Mouse (Mus musculus) limb, embryonic 12.5 days (tissue): ENCODE results near the gene Pcp4l1. TPM values are rescaled to one million over a fixed set of nuclear protein-coding genes. Genes with fewer than 3 reads are reported as not detected.

ENCODE experiments used
- ATAC-seq: fragments of 200-750 bp; cut with Nextera tagmentation; 2 replicates; pipeline ENCODE4 v1.8.0; 2017; ENCODE audit warnings: low read depth, moderate TSS enrichment; ENCODE audit not compliant: insufficient number of reproducible peaks, insufficient read depth, low FRiP score, low TSS enrichment
- H3K27ac ChIP-seq: fragments of 300-500 bp; sonication (generic); 2 replicates; pipeline ENCODE4 v1.5.1; 2016; ENCODE audit warnings: mild to moderate bottlenecking, moderate library complexity
- H3K27me3 ChIP-seq: fragments of 300-500 bp; sonication (generic); 2 replicates; pipeline ENCODE4 v1.6.1; 2016; ENCODE audit warnings: mild to moderate bottlenecking, moderate library complexity
- H3K36me3 ChIP-seq: fragments of 300-500 bp; sonication (generic); 2 replicates; pipeline ENCODE4 v1.6.1; 2016; ENCODE audit warnings: mild to moderate bottlenecking, moderate library complexity
- H3K4me1 ChIP-seq: fragments of 300-500 bp; sonication (generic); replicated peaks from 2 replicates; pipeline ENCODE4 v1.6.1; 2016
- H3K4me2 ChIP-seq: fragments of 300-500 bp; sonication (generic); 2 replicates; pipeline ENCODE4 v1.6.1; 2016; ENCODE audit warnings: mild to moderate bottlenecking, moderate library complexity
- H3K4me3 ChIP-seq: fragments of 300-500 bp; sonication (generic); replicated peaks from 2 replicates; pipeline ENCODE4 v1.5.1; 2016; ENCODE audit warnings: mild to moderate bottlenecking
- H3K9ac ChIP-seq: fragments of 300-500 bp; sonication (generic); replicated peaks from 2 replicates; pipeline ENCODE4 v1.6.1; 2016; ENCODE audit warnings: mild to moderate bottlenecking, moderate library complexity
- H3K9me3 ChIP-seq: fragments of 300-500 bp; sonication (generic); 2 replicates; pipeline ENCODE4 v1.6.1; 2016; ENCODE audit warnings: mild to moderate bottlenecking, moderate library complexity
- WGBS: fragments of 180-500 bp; shearing (Covaris S2); methylation state at CpG from one replicate; pipeline ENCODE4 v1.1.7; 2016; 5-methylcytosine and 5-hydroxymethylcytosine counted together
- polyA plus RNA-seq: library from polyadenylated mRNA; unstranded; fragments of >200 nt; fragmentation: Nextera tagmentation; extraction: Ambion mirVana; gene quantifications from 2 replicates; pipeline ENCODE4 v1.2.1, GENCODE M21; 2016

The Pcp4l1 gene
- polyA plus RNA-seq, 1 experiment from 2014 or later, result 2.8 TPM

GRCm38 (mm10) chr1:171195046-171195822 lies 834 bp downstream of the Pcp4l1 start:
- ATAC-seq, result no peak
- peak overlapping the region; percentile 57 for H3K4me3 ChIP-seq
- 7% methylated on average over 20 of the region's 20 CpGs for WGBS
- no peaks in the 10 kb centered on the region for H3K9me3 ChIP-seq
- peaks cover 66% of the 10 kb centered on the region for H3K27me3 ChIP-seq
- no peaks in the 10 kb centered on the region for H3K36me3 ChIP-seq
- H3K9ac ChIP-seq, result peak overlapping the region; percentile 60
- H3K27ac ChIP-seq, result no peak overlapping the region
- peak overlapping the region; percentile 99 for H3K4me2 ChIP-seq
- peaks cover 36% of the 10 kb centered on the region for H3K4me1 ChIP-seq

- ATAC-seq, result no peak
- no peaks in the 10 kb centered on the region for H3K36me3 ChIP-seq
- 25% methylated on average over 11 of the region's 11 CpGs for WGBS
- H3K27me3 ChIP-seq, result peaks cover 63% of the 10 kb centered on the region
- H3K4me3 ChIP-seq, result no peak overlapping the region
- H3K9ac ChIP-seq, result no peak overlapping the region
- H3K9me3 ChIP-seq, result no peaks in the 10 kb centered on the region
- H3K4me2 ChIP-seq, result peak overlapping the region; percentile 48
- no peak overlapping the region for H3K27ac ChIP-seq
- H3K4me1 ChIP-seq, result peaks cover 41% of the 10 kb centered on the region
Observed at GRCm38 (mm10) chr1:171193911-171194830, 1.9 kb downstream of the Pcp4l1 start.

GRCm38 (mm10) chr1:171193093-171193840 lies 2.8 kb downstream of the Pcp4l1 start:
- no peaks in the 10 kb centered on the region for H3K9me3 ChIP-seq
- no peak for ATAC-seq
- H3K27me3 ChIP-seq, result peaks cover 61% of the 10 kb centered on the region
- no peak overlapping the region for H3K27ac ChIP-seq
- peaks cover 45% of the 10 kb centered on the region for H3K4me1 ChIP-seq
- H3K4me3 ChIP-seq, result peak overlapping the region; percentile 25
- H3K36me3 ChIP-seq, result no peaks in the 10 kb centered on the region
- 2% methylated on average over 18 of the region's 18 CpGs for WGBS
- no peak overlapping the region; the same call in 1 of the 2 replicates for H3K9ac ChIP-seq
- H3K4me2 ChIP-seq, result peak overlapping the region; percentile 48

- H3K9me3 ChIP-seq, result no peaks in the 10 kb centered on the region
- ATAC-seq, result no peak
- no peak overlapping the region for H3K9ac ChIP-seq
- peaks cover 56% of the 10 kb centered on the region for H3K27me3 ChIP-seq
- no peak overlapping the region for H3K4me3 ChIP-seq
- peaks cover 45% of the 10 kb centered on the region for H3K4me1 ChIP-seq
- H3K27ac ChIP-seq, result no peak overlapping the region
- H3K36me3 ChIP-seq, result no peaks in the 10 kb centered on the region
- 47% methylated on average over 10 of the region's 10 CpGs for WGBS
- H3K4me2 ChIP-seq, result no peak overlapping the region
Observed at GRCm38 (mm10) chr1:171192283-171192682, 3.8 kb downstream of the Pcp4l1 start.

- Histone ChIP-seq H3K4me2 (no peak overlapping the region), H3K27me3 (peaks cover 45% of the 10 kb centered on the region), H3K9me3 (no peaks in the 10 kb centered on the region), H3K9ac (no peak overlapping the region), H3K27ac (no peak overlapping the region), H3K36me3 (no peaks in the 10 kb centered on the region), H3K4me3 (no peak overlapping the region), H3K4me1 (peaks cover 41% of the 10 kb centered on the region)
- WGBS, result 95% methylated on average over 9 of the region's 9 CpGs
- no peak for ATAC-seq
Observed at GRCm38 (mm10) chr1:171190832-171191231, 5.2 kb downstream of the Pcp4l1 start.

- H3K27me3 ChIP-seq, result peaks cover 33% of the 10 kb centered on the region
- no peak overlapping the region for H3K4me3 ChIP-seq
- no peak overlapping the region for H3K4me2 ChIP-seq
- no peaks in the 10 kb centered on the region for H3K9me3 ChIP-seq
- 0 out of 2 replicates have a peak, but pooled peaks have one; percentile 48 for ATAC-seq
- 41% methylated on average over 14 of the region's 14 CpGs for WGBS
- H3K4me1 ChIP-seq, result peaks cover 35% of the 10 kb centered on the region
- H3K9ac ChIP-seq, result no peak overlapping the region
- no peak overlapping the region; the same call in 1 of the 2 replicates for H3K27ac ChIP-seq
- H3K36me3 ChIP-seq, result no peaks in the 10 kb centered on the region
Observed at GRCm38 (mm10) chr1:171189476-171190114, 6.5 kb downstream of the Pcp4l1 start.

- H3K9me3 ChIP-seq, result no peaks in the 10 kb centered on the region
- no peaks in the 10 kb centered on the region for H3K36me3 ChIP-seq
- peak overlapping the region; percentile 23; the same call in 1 of the 2 replicates for H3K27ac ChIP-seq
- whole genome bisulfite sequencing, result 45% methylated on average over 8 of the region's 8 CpGs
- H3K27me3 ChIP-seq, result peaks cover 27% of the 10 kb centered on the region
- 0 out of 2 replicates have a peak, but pooled peaks have one; percentile 20 for ATAC-seq
- peaks cover 30% of the 10 kb centered on the region for H3K4me1 ChIP-seq
- H3K4me2 ChIP-seq, result no peak overlapping the region
- no peak overlapping the region for H3K9ac ChIP-seq
- H3K4me3 ChIP-seq, result no peak overlapping the region
Observed at GRCm38 (mm10) chr1:171189046-171189445, 7.0 kb downstream of the Pcp4l1 start.

- H3K36me3 ChIP-seq, result no peaks in the 10 kb centered on the region
- WGBS, result 66% methylated on average over 13 of the region's 13 CpGs
- no peak overlapping the region for H3K9ac ChIP-seq
- H3K4me3 ChIP-seq, result no peak overlapping the region
- H3K27me3 ChIP-seq, result peaks cover 17% of the 10 kb centered on the region
- peaks cover 20% of the 10 kb centered on the region for H3K4me1 ChIP-seq
- ATAC-seq, result no peak
- no peak overlapping the region for H3K27ac ChIP-seq
- H3K9me3 ChIP-seq, result no peaks in the 10 kb centered on the region
- H3K4me2 ChIP-seq, result no peak overlapping the region
Observed at GRCm38 (mm10) chr1:171187851-171188700, 8.0 kb downstream of the Pcp4l1 start.

- Histone ChIP-seq H3K36me3 (no peaks in the 10 kb centered on the region), H3K9me3 (no peaks in the 10 kb centered on the region), H3K27ac (no peak overlapping the region), H3K9ac (no peak overlapping the region), H3K4me1 (peaks cover 16% of the 10 kb centered on the region), H3K4me3 (no peak overlapping the region), H3K27me3 (no peaks in the 10 kb centered on the region), H3K4me2 (no peak overlapping the region)
- no peak for ATAC-seq
- 46% methylated on average over 8 of the region's 8 CpGs for WGBS
Observed at GRCm38 (mm10) chr1:171185655-171186054, 10.4 kb downstream of the Pcp4l1 start.

- Histone ChIP-seq H3K27ac (no peak overlapping the region), H3K9ac (no peak overlapping the region), H3K9me3 (no peaks in the 10 kb centered on the region), H3K4me1 (peaks cover 12% of the 10 kb centered on the region), H3K36me3 (no peaks in the 10 kb centered on the region), H3K27me3 (no peaks in the 10 kb centered on the region), H3K4me3 (no peak overlapping the region), H3K4me2 (no peak overlapping the region)
- ATAC-seq, result no peak
- WGBS, result 83% methylated on average over 7 of the region's 7 CpGs
Observed at GRCm38 (mm10) chr1:171184314-171184713, 11.8 kb downstream of the Pcp4l1 start.
